Mouse (Mus musculus) heart, postnatal 4 days (tissue): ENCODE data around the gene Epha8. TPM values are rescaled to one million over a fixed set of nuclear protein-coding genes. Genes with fewer than 3 reads are reported as not detected.

Source experiments
- DNase-seq: peaks from one replicate; pipeline ENCODE4 v3.0.0; 2021
- total RNA-seq, 2 experiments: library from RNA; stranded (reverse); gene quantifications; 2 replicates each; pipeline ENCODE4 v1.2.3; 2021

Gene Epha8
- total RNA-seq, 2 experiments from 2014 or later, result not detected

GRCm38 (mm10) chr4:136954562-136954961, 2.1 kb downstream of the Epha8 start:
- DNase-seq, result no peak

GRCm38 (mm10) chr4:136949266-136949989, 7.2 kb downstream of the Epha8 start:
- DNase-seq, result peak; percentile 61

GRCm38 (mm10) chr4:136945397-136945796, 11.2 kb downstream of the Epha8 start:
- no peak for DNase-seq

GRCm38 (mm10) chr4:136944558-136945350, 11.9 kb downstream of the Epha8 start:
- DNase-seq, result no peak

- DNase-seq, result no peak
Observed at GRCm38 (mm10) chr4:136943175-136943574, 13.4 kb downstream of the Epha8 start.

GRCm38 (mm10) chr4:136942761-136943160, 13.9 kb downstream of the Epha8 start:
- peak; percentile 56 for DNase-seq

GRCm38 (mm10) chr4:136937935-136938334, 18.7 kb downstream of the Epha8 start:
- no peak for DNase-seq

- no peak for DNase-seq
Observed at GRCm38 (mm10) chr4:136937344-136937743, 19.3 kb downstream of the Epha8 start.

GRCm38 (mm10) chr4:136934746-136935613, 21.6 kb downstream of the Epha8 start:
- peak; percentile 21 for DNase-seq

- DNase-seq, result no peak
Observed at GRCm38 (mm10) chr4:136930474-136930873, 26.1 kb downstream of the Epha8 start.

GRCm38 (mm10) chr4:136928928-136929327, 27.7 kb downstream of the Epha8 start:
- peak; percentile 20 for DNase-seq

- no peak for DNase-seq
Observed at GRCm38 (mm10) chr4:136925804-136926203, 30.8 kb downstream of the Epha8 start.

GRCm38 (mm10) chr4:136924529-136924928, 32.1 kb downstream of the Epha8 start:
- peak; percentile 85 for DNase-seq

GRCm38 (mm10) chr4:136919526-136919925, 37.1 kb downstream of the Epha8 start:
- DNase-seq, result no peak

GRCm38 (mm10) chr4:136918834-136919233, 37.8 kb downstream of the Epha8 start:
- DNase-seq, result no peak

- no peak for DNase-seq
Observed at GRCm38 (mm10) chr4:136917165-136917524, 39.5 kb downstream of the Epha8 start.

- DNase-seq, result no peak
Observed at GRCm38 (mm10) chr4:136916359-136917164, 40.1 kb downstream of the Epha8 start.

- DNase-seq, result no peak
Observed at GRCm38 (mm10) chr4:136912841-136913240, 43.8 kb downstream of the Epha8 start.

- no peak for DNase-seq
Observed at GRCm38 (mm10) chr4:136911804-136912203, 44.8 kb downstream of the Epha8 start.

GRCm38 (mm10) chr4:136911211-136911646, 45.4 kb downstream of the Epha8 start:
- no peak for DNase-seq

- no peak for DNase-seq
Observed at GRCm38 (mm10) chr4:136907809-136908208, 48.8 kb downstream of the Epha8 start.

GRCm38 (mm10) chr4:136907033-136907432, 49.6 kb downstream of the Epha8 start:
- peak; percentile 76 for DNase-seq
